Mouse (Mus musculus): ENCODE measurements around the gene Fahd1. TPM values are rescaled to one million over a fixed set of nuclear protein-coding genes. Genes with fewer than 3 reads are reported as not detected.

The Fahd1 gene
- polyA plus RNA-seq (2012; rRNA removed), result 6.4 and 7.8 TPM in 2 replicates

- peak within 1 kb of the TSS; percentile 98 for H3K4me3 ChIP-seq (replicated peaks; ENCODE audit: extremely low read depth, low read depth, low read length)
- peak; percentile 96 for DNase-seq
- WGBS, result under 1% methylated on average over 58 of the region's 58 CpGs
- no peak for TF ChIP-seq CTCF (IDR thresholded peaks at IDR 0.05; ENCODE audit: insufficient read depth, low read length)
- peak; percentile 64; the same call in 1 of the 2 replicates for TF ChIP-seq POLR2A (IDR thresholded peaks at IDR 0.05; ENCODE audit: borderline replicate concordance, extremely low read depth, low read depth, low read length)
- peaks cover 2% of the 10 kb centered on the region; the same call in 1 of the 2 replicates for H3K4me1 ChIP-seq (ENCODE audit: control insufficient read depth, insufficient read depth, low read length)
Measured at GRCm38 (mm10) chr17:24850065-24850772, at the start of gene Fahd1. Fahd1 (minus strand) TSS chr17:24850364.

- Histone ChIP-seq H3K4me1 (ENCODE audit: control insufficient read depth, insufficient read depth, low read length) (peaks cover 13% of the 10 kb centered on the region), H3K4me3 (replicated peaks; ENCODE audit: extremely low read depth, low read depth, low read length) (no peak overlapping the region)
- TF ChIP-seq CTCF (IDR thresholded peaks at IDR 0.05; ENCODE audit: insufficient read depth, low read length) (no peak), POLR2A (IDR thresholded peaks at IDR 0.05; ENCODE audit: borderline replicate concordance, extremely low read depth, low read depth, low read length) (no peak)
- 73% methylated on average over 5 of the region's 5 CpGs for WGBS
- no peak for DNase-seq
Measured at GRCm38 (mm10) chr17:24899153-24899552, 49.0 kb upstream of the Fahd1 start.

- H3K4me1 ChIP-seq (ENCODE audit: control insufficient read depth, insufficient read depth, low read length), result peaks cover 16% of the 10 kb centered on the region
- no peak for DNase-seq
- 77% methylated on average over 4 of the region's 4 CpGs for whole genome bisulfite sequencing
- H3K4me3 ChIP-seq (replicated peaks; ENCODE audit: extremely low read depth, low read depth, low read length), result no peak overlapping the region
- no peak for TF ChIP-seq CTCF (IDR thresholded peaks at IDR 0.05; ENCODE audit: insufficient read depth, low read length)
- no peak for TF ChIP-seq POLR2A (IDR thresholded peaks at IDR 0.05; ENCODE audit: borderline replicate concordance, extremely low read depth, low read depth, low read length)
Measured at GRCm38 (mm10) chr17:24898041-24898854, 48.1 kb upstream of the Fahd1 start.

GRCm38 (mm10) chr17:24897600-24897999 is 47.4 kb upstream of the Fahd1 start:
- no peak for TF ChIP-seq POLR2A (IDR thresholded peaks at IDR 0.05; ENCODE audit: borderline replicate concordance, extremely low read depth, low read depth, low read length)
- TF ChIP-seq CTCF (IDR thresholded peaks at IDR 0.05; ENCODE audit: insufficient read depth, low read length), result no peak
- Histone ChIP-seq H3K4me3 (replicated peaks; ENCODE audit: extremely low read depth, low read depth, low read length) (no peak overlapping the region), H3K4me1 (ENCODE audit: control insufficient read depth, insufficient read depth, low read length) (peaks cover 16% of the 10 kb centered on the region)
- no peak for DNase-seq
- WGBS, result 85% methylated on average over 4 of the region's 4 CpGs

- 33% methylated on average over 11 of the region's 11 CpGs for WGBS
- H3K4me1 ChIP-seq (ENCODE audit: control insufficient read depth, insufficient read depth, low read length), result peaks cover 16% of the 10 kb centered on the region
- DNase-seq, result no peak
- peak overlapping the region; percentile 84 for H3K4me3 ChIP-seq (replicated peaks; ENCODE audit: extremely low read depth, low read depth, low read length)
- TF ChIP-seq CTCF (IDR thresholded peaks at IDR 0.05; ENCODE audit: insufficient read depth, low read length) (no peak), POLR2A (IDR thresholded peaks at IDR 0.05; ENCODE audit: borderline replicate concordance, extremely low read depth, low read depth, low read length) (no peak)
Measured at GRCm38 (mm10) chr17:24896993-24897269, 46.8 kb upstream of the Fahd1 start.

GRCm38 (mm10) chr17:24896241-24896992 is 46.3 kb upstream of the Fahd1 start, which contains the start of gene Nme3:
Nme3 (plus strand) TSS chr17:24896500.
- WGBS, result 2% methylated on average over 50 of the region's 50 CpGs

GRCm38 (mm10) chr17:24895571-24896240 is 45.5 kb upstream of the Fahd1 start:
- TF ChIP-seq POLR2A (IDR thresholded peaks at IDR 0.05; ENCODE audit: borderline replicate concordance, extremely low read depth, low read depth, low read length) (no peak), CTCF (IDR thresholded peaks at IDR 0.05; ENCODE audit: insufficient read depth, low read length) (no peak)
- no peak for DNase-seq
- Histone ChIP-seq H3K4me3 (replicated peaks; ENCODE audit: extremely low read depth, low read depth, low read length) (peak overlapping the region; percentile 91), H3K4me1 (ENCODE audit: control insufficient read depth, insufficient read depth, low read length) (peaks cover 16% of the 10 kb centered on the region)
- WGBS, result 8% methylated on average over 23 of the region's 23 CpGs

More at GRCm38 (mm10) chr17:24896241-24896992, 46.3 kb upstream of the Fahd1 start, which contains the start of gene Nme3:
- TF ChIP-seq POLR2A (IDR thresholded peaks at IDR 0.05; ENCODE audit: borderline replicate concordance, extremely low read depth, low read depth, low read length) (peak; percentile 24; the same call in 1 of the 2 replicates), CTCF (IDR thresholded peaks at IDR 0.05; ENCODE audit: insufficient read depth, low read length) (no peak)
- H3K4me1 ChIP-seq (ENCODE audit: control insufficient read depth, insufficient read depth, low read length), result peaks cover 16% of the 10 kb centered on the region
- peak; percentile 73 for DNase-seq
- H3K4me3 ChIP-seq (replicated peaks; ENCODE audit: extremely low read depth, low read depth, low read length), result peak within 1 kb of the TSS; percentile 91

- TF ChIP-seq CTCF (IDR thresholded peaks at IDR 0.05; ENCODE audit: insufficient read depth, low read length) (no peak), POLR2A (IDR thresholded peaks at IDR 0.05; ENCODE audit: borderline replicate concordance, extremely low read depth, low read depth, low read length) (peak; percentile 76; the same call in 1 of the 2 replicates)
- peak; percentile 84 for DNase-seq
- Histone ChIP-seq H3K4me3 (replicated peaks; ENCODE audit: extremely low read depth, low read depth, low read length) (peak within 1 kb of the TSS; percentile 91), H3K4me1 (ENCODE audit: control insufficient read depth, insufficient read depth, low read length) (peaks cover 16% of the 10 kb centered on the region)
- under 1% methylated on average over 62 of the region's 62 CpGs for WGBS
Measured at GRCm38 (mm10) chr17:24894995-24895547, 44.9 kb upstream of the Fahd1 start, which contains the start of the genes Eme2 and Mrps34. Eme2 (minus strand) TSS chr17:24895087. Mrps34 (plus strand) TSS chr17:24895116.

Data from lung, adult 2 months (tissue).